Mouse (Mus musculus) naive thymus-derived CD4-positive, alpha-beta T cell, adult 5 months (primary cell): ENCODE measurements around the gene Pkdcc. TPM values are rescaled to one million over a fixed set of nuclear protein-coding genes. Genes with fewer than 3 reads are reported as not detected.

Source experiments
- polyA plus RNA-seq: library from polyadenylated mRNA; unstranded; fragments of 100-300 nt; shearing (Covaris generic); gene quantifications from one replicate; pipeline ENCODE4 v1.2.1, GENCODE M21; 2017

The Pkdcc gene
- polyA plus RNA-seq: not detected

GRCm38 (mm10) chr17:83214674-83215528 is at the start of gene Pkdcc:
Pkdcc (plus strand) TSS chr17:83215292.

Other genes with a start within 250 kb of the Pkdcc start
- gene Eml4, start 135.6 kb downstream of the Pkdcc start, polyA plus RNA-seq: 59.1 TPM